Mouse (Mus musculus): Measurements from ENCODE around the gene AC170998.1. TPM values are rescaled to one million over a fixed set of nuclear protein-coding genes. Genes with fewer than 3 reads are reported as not detected.
"Not testable (repeated sequence)": the region's sequence is repeated elsewhere in the genome, so short reads cannot be mapped to it uniquely, and the experiment has no call there.

AC170998.1 gene
- polyA plus RNA-seq, 1 experiment from 2014 or later: 3.5 TPM

DNA sequence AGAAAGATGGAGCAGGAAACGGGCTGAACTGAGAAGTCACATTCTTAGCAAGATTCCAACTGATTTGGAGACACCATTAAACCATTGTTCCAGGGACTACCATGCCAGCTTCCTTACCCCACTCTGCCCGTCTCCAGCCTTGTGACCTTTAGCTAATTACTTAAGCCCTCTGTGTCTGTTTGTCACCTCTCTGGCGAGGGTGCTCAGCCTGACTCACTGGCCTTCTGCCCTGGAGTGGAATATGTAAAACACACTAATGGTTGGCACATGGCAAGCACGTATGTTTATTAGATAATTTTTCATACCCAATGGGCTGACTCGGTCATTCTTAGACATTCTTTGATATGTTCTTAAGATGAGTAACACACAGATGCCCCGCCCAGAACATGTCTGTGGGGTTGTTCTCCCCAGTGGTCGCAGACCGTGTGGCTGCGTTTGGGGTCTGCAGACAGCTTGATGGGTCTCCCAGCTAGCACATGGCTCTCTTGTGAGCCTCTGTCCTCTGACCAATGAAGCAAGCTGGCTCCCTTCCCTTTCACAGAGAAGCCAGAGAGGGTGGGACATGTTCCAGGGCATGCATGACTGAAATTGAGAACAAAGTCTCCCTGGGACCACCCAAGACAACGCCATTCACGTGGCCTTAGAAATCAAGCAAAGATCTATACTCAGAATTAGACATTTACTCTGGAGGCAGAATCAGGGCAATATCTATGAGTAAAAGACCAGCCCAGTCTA, 41.1 kb downstream of the AC170998.1 start:
- H3K4me3 ChIP-seq: no peak overlapping the region
- H3K36me3 ChIP-seq: no peaks in the 10 kb centered on the region
- peaks cover 16% of the 10 kb centered on the region for H3K4me1 ChIP-seq
- no peaks in the 10 kb centered on the region for H3K9me3 ChIP-seq
- H3K9ac ChIP-seq (replicated peaks): no peak overlapping the region
- H3K27ac ChIP-seq (replicated peaks): no peak overlapping the region
- H3K4me2 ChIP-seq (replicated peaks): no peak overlapping the region
- no peak for ATAC-seq (ENCODE audit: low FRiP score, low read depth)
- H3K27me3 ChIP-seq: peaks cover 49% of the 10 kb centered on the region
- WGBS: 74% methylated on average over 11 of the region's 11 CpGs

DNA sequence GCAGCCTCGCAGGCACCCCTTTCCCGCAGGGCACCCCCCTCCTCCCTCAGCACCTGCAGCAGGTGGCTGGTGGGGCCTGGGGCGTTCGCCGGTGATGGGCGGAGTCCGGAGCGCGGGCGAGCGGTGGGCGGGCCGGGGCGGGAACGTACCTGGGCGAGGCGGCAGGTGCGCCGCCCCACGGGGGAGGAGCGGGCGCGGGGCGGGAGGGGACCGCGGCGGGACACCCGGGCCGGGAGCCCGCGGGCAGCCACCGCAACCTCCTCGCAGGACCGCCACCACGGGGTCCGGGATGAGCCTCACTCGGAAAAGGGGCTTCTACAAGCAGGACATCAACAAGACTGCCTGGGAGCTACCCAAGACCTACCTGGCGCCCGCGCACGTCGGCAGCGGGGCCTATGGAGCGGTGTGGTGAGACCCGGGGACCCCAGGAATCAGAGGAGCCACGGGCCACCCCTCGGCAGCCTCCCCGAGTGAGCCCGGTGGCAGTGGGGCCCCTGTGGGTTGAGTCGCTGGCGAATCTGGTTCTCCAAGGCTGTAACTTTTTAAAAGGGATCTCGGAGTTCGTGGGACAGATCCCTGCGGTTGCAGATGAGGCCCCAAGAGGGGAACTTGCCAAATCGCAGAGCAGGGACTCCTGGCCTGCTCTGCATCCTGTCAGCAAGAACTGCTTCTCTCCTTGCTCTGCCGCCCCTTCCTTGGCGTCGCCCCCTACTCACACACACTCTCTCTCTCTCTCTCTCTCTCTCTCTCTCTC, 43.4 kb downstream of the AC170998.1 start, which contains the start of gene Mapk13:
TSS of gene Mapk13 (plus strand) at position 177 of the 754 bp plus-strand sequence.
- no peak for ATAC-seq (ENCODE audit: low FRiP score, low read depth)
- no peak within 1 kb of the TSS for H3K27ac ChIP-seq (replicated peaks)

DNA sequence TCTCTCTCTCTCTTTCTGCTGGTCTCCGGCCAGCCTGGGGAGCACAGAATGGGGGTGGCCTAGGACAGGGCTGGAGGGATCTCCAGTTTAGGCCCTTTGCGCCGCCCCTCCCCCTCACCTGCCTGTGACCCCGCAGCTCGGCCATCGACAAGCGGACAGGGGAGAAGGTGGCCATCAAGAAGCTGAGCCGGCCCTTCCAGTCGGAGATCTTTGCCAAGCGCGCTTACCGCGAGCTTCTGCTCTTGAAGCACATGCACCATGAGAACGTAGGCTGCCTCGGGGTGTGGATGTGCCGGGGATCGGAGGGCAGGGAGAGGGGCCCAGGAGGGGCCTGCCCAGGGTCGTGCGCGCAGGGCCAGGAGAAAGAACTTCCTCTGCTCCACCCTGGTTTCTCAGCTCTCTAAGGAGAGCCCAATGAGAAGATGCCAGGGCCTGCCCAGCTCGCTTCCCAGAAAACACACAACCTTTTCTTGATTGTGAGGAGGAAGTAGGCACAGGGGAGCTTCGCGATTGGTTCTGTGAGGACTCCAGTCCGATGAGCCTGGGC, 44.1 kb downstream of the AC170998.1 start:
- no peaks in the 10 kb centered on the region for H3K36me3 ChIP-seq
- no peak overlapping the region for H3K27ac ChIP-seq (replicated peaks)
- H3K9me3 ChIP-seq: no peaks in the 10 kb centered on the region
- peaks cover 16% of the 10 kb centered on the region for H3K4me1 ChIP-seq
- H3K4me2 ChIP-seq (replicated peaks): peak overlapping the region; percentile 65
- WGBS: 3% methylated on average over 24 of the region's 24 CpGs
- no peak for ATAC-seq (ENCODE audit: low FRiP score, low read depth)
- peak overlapping the region; percentile 41 for H3K4me3 ChIP-seq
- H3K27me3 ChIP-seq: peaks cover 53% of the 10 kb centered on the region
- peak overlapping the region; percentile 39; the same call in 1 of the 2 replicates for H3K9ac ChIP-seq (replicated peaks)

More for the DNA sequence above, 43.4 kb downstream of the AC170998.1 start, which contains the start of gene Mapk13:
- Histone ChIP-seq H3K4me3 (peak within 1 kb of the TSS; percentile 41), H3K9ac (replicated peaks) (peak within 1 kb of the TSS; percentile 39; the same call in 1 of the 2 replicates), H3K4me1 (peaks cover 16% of the 10 kb centered on the region), H3K4me2 (replicated peaks) (peak within 1 kb of the TSS; percentile 65), H3K27me3 (peaks cover 53% of the 10 kb centered on the region), H3K36me3 (no peaks in the 10 kb centered on the region), H3K9me3 (no peaks in the 10 kb centered on the region)
- WGBS: 1% methylated on average over 32 of the region's 58 CpGs

DNA sequence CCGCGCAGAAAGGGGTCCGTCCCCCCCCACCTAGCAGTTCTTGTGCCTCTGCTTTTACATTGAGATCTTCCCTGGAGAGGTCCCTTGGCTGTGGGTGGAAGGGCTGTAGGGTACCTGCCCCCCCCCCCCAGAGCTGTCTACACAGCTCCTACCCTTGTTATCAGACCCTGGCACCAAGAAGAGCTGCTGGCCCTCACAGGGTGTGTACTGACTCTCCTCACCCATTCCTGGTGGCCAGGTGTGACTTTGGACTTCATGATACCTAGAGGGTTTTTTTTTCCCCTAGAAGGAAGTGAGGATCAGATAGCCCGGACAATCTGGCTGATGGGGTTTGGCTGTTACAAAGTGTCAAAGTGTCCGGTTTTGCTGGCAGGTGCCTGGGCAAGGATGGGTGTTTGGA, 45.4 kb downstream of the AC170998.1 start:
- H3K4me2 ChIP-seq (replicated peaks): no peak overlapping the region
- 94% methylated on average over 5 of the region's 5 CpGs for WGBS
- peaks cover 50% of the 10 kb centered on the region for H3K27me3 ChIP-seq

DNA sequence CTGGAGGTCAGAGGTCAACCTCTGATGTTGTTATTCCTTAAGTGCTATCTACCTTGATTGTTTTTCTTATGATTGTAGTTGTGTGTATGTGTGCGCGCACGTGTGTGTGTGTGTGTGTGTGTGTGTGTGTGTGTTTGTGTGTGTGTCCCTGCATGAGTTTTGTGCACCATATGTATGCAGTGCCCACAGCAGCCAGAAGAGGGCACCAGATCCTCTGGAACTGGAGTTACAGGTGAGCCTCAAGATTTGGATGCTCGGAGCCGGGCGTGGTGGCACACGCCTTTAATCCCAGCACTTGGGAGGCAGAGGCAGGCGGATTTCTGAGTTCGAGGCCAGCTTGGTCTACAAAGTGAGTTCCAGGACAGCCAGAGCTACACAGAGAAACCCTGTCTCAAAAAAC, 48.4 kb downstream of the AC170998.1 start:
- peaks cover 11% of the 10 kb centered on the region for H3K4me1 ChIP-seq
- not testable (repeated sequence) for H3K4me2 ChIP-seq (replicated peaks); H3K27ac ChIP-seq (replicated peaks); ATAC-seq (ENCODE audit: low FRiP score, low read depth); H3K36me3 ChIP-seq; H3K9ac ChIP-seq (replicated peaks); H3K9me3 ChIP-seq; H3K4me3 ChIP-seq
- peaks cover 25% of the 10 kb centered on the region for H3K27me3 ChIP-seq
- WGBS: 95% methylated on average over 9 of the region's 9 CpGs

More for the DNA sequence above, 45.4 kb downstream of the AC170998.1 start:
- Histone ChIP-seq H3K27ac (replicated peaks) (no peak overlapping the region), H3K9ac (replicated peaks) (no peak overlapping the region), H3K36me3 (no peaks in the 10 kb centered on the region), H3K4me3 (no peak overlapping the region), H3K4me1 (peaks cover 16% of the 10 kb centered on the region), H3K9me3 (no peaks in the 10 kb centered on the region)
- ATAC-seq (ENCODE audit: low FRiP score, low read depth): no peak

DNA sequence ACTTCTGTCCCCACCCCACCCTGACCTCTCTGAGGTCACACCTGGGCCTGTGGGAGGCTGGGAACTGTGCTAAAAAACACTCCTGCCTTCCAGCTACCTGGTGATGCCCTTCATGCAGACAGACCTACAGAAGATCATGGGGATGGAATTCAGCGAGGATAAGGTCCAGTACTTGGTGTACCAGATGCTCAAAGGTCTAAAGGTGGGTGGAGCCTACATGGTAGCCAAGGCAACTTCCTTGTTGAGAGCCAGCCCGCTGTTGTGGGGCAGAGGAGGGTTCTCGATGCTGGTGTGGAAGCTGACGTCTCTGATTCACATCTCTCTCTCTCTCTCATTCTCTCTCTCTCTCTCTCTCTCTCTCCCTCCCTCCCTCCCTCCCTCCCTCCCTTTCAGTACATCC, 49.3 kb downstream of the AC170998.1 start:
- no peak overlapping the region for H3K27ac ChIP-seq (replicated peaks)
- H3K36me3 ChIP-seq: no peaks in the 10 kb centered on the region
- no peaks in the 10 kb centered on the region for H3K9me3 ChIP-seq
- H3K9ac ChIP-seq (replicated peaks): no peak overlapping the region
- 79% methylated on average over 4 of the region's 4 CpGs for WGBS
- no peak overlapping the region for H3K4me3 ChIP-seq
- peaks cover 16% of the 10 kb centered on the region for H3K27me3 ChIP-seq
- peaks cover 3% of the 10 kb centered on the region for H3K4me1 ChIP-seq
- no peak overlapping the region for H3K4me2 ChIP-seq (replicated peaks)
- ATAC-seq (ENCODE audit: low FRiP score, low read depth): no peak

Other genes starting within 250 kb of the AC170998.1 start
- 32.7 and 38.2 TPM in 2 replicates for gene Fkbp5, start 208.6 kb upstream of the AC170998.1 start, polyA plus RNA-seq (2016; fragmentation: Nextera tagmentation; extraction: Ambion mirVana)
- not detected in 2 replicates for gene Armc12, start 195.3 kb upstream of the AC170998.1 start, polyA plus RNA-seq (2016; fragmentation: Nextera tagmentation; extraction: Ambion mirVana)
- not detected in 2 replicates for gene Clpsl2, start 176.7 kb upstream of the AC170998.1 start, polyA plus RNA-seq (2016; fragmentation: Nextera tagmentation; extraction: Ambion mirVana)
- not detected in 2 replicates for gene Clps, start 165.3 kb upstream of the AC170998.1 start, polyA plus RNA-seq (2016; fragmentation: Nextera tagmentation; extraction: Ambion mirVana)
- 1.7 TPM in 2 replicates for gene Lhfpl5, start 150.4 kb upstream of the AC170998.1 start, polyA plus RNA-seq (2016; fragmentation: Nextera tagmentation; extraction: Ambion mirVana)
- gene Srpk1, start 103.4 kb upstream of the AC170998.1 start, polyA plus RNA-seq (2016; fragmentation: Nextera tagmentation; extraction: Ambion mirVana): 117 and 126 TPM in 2 replicates
- gene Slc26a8, start 35.9 kb upstream of the AC170998.1 start, polyA plus RNA-seq (2016; fragmentation: Nextera tagmentation; extraction: Ambion mirVana): 0.68 and 0.91 TPM in 2 replicates
- gene Mapk14, start 34.8 kb upstream of the AC170998.1 start, polyA plus RNA-seq (2016; fragmentation: Nextera tagmentation; extraction: Ambion mirVana): 36.6 and 40.7 TPM in 2 replicates
- 1.2 and 1.5 TPM in 2 replicates for gene Mapk13, start 43.2 kb downstream of the AC170998.1 start, polyA plus RNA-seq (2016; fragmentation: Nextera tagmentation; extraction: Ambion mirVana)
- 15.0 and 17.3 TPM in 2 replicates for gene Brpf3, start 75.0 kb downstream of the AC170998.1 start, polyA plus RNA-seq (2016; fragmentation: Nextera tagmentation; extraction: Ambion mirVana)
- not detected in 2 replicates for gene Pnpla1, start 132.3 kb downstream of the AC170998.1 start, polyA plus RNA-seq (2016; fragmentation: Nextera tagmentation; extraction: Ambion mirVana)
- gene 4930539E08Rik, start 189.2 kb downstream of the AC170998.1 start, polyA plus RNA-seq (2016; fragmentation: Nextera tagmentation; extraction: Ambion mirVana): 0.15 and 0.26 TPM in 2 replicates
- gene Pxt1, start 217.8 kb downstream of the AC170998.1 start, polyA plus RNA-seq (2016; fragmentation: Nextera tagmentation; extraction: Ambion mirVana): 0.30 TPM in 1 of 2 replicates, not detected in the other
- gene Kctd20, start 225.9 kb downstream of the AC170998.1 start, polyA plus RNA-seq (2016; fragmentation: Nextera tagmentation; extraction: Ambion mirVana): 115 and 116 TPM in 2 replicates